Mouse (Mus musculus): ENCODE measurements at regions not wholly inside any gene's neighbourhood (a gene's known extent, or its start where the extent isn't known, plus 50 kb on each side); places are given as distances from the start of the nearest gene placed in this dataset.

DNA sequence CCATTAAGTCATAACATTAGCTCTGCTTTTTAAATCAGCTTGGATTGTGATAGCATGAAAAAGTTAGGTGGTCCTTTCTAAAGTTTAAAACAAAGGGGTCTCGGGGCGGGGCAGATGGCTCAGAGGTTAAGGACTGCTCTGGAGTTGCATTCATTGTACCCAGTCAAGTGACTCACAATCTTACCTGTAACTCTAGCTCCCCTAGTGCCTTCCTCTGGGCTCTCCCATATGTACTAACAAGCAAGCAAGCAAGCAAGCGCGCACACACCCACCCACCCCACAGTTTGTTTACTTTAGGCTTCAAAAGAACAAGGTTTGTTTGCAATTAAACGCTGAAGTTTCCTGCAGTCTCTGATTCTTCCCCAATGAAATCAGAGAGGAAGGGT is 112.8 kb downstream of the Amer2 start:
- TF ChIP-seq MXI1 (IDR thresholded peaks at IDR 0.05; ENCODE audit: low read depth, low read length) (no peak), RAD21 (IDR thresholded peaks at IDR 0.05; ENCODE audit: low read depth, low read length) (no peak), GATA1 (IDR thresholded peaks at IDR 0.05; ENCODE audit: low read depth, low read length) (no peak), CTCF (IDR thresholded peaks at IDR 0.05 in 2 of 3, conservative IDR thresholded peaks at IDR 0.05 in 1 of 3; ENCODE audit: control insufficient read depth in 1 of 3, insufficient read depth in 1 of 3, low read depth in 2 of 3, low read length in 3 of 3, poor library complexity in 1 of 3, severe bottlenecking in 1 of 3) (no peak), MAFK (IDR thresholded peaks at IDR 0.05; ENCODE audit: borderline replicate concordance, low read depth, low read length) (no peak), GABPA (IDR thresholded peaks at IDR 0.05; ENCODE audit: low read depth, low read length) (no peak), POLR2A (IDR thresholded peaks at IDR 0.05; ENCODE audit: control insufficient read depth in 1 of 2, insufficient read depth in 1 of 2, low read depth in 1 of 2, low read length in 2 of 2, poor library complexity in 1 of 2) (no peak), KAT2A (conservative IDR thresholded peaks at IDR 0.05; ENCODE audit: low read depth, low read length) (no peak), POLR2AphosphoS5 (IDR thresholded peaks at IDR 0.05; ENCODE audit: borderline replicate concordance, low read depth, low read length) (no peak)

Measured in MEL (cell line).